Mouse (Mus musculus) lung, embryonic 14.5 days (tissue): ENCODE results near the gene Akr1b7. TPM values are rescaled to one million over a fixed set of nuclear protein-coding genes. Genes with fewer than 3 reads are reported as not detected.
"Not testable (repeated sequence)": the region's sequence is repeated elsewhere in the genome, so short reads cannot be mapped to it uniquely, and the experiment has no call there.

Experiments
- ATAC-seq: fragments of 200-750 bp; cut with Nextera tagmentation; 2 replicates; pipeline ENCODE4 v1.8.0; 2017; ENCODE audit warnings: mild to moderate bottlenecking, moderate TSS enrichment, moderate library complexity; ENCODE audit not compliant: insufficient read depth
- DNase-seq: peaks from one replicate; pipeline ENCODE4 v3.0.0-alpha.2; 2015
- H3K27ac ChIP-seq: fragments of 300-500 bp; sonication (generic); 2 replicates; pipeline ENCODE4 v1.5.1; 2014; ENCODE audit warnings: low read depth, mild to moderate bottlenecking, moderate library complexity
- H3K27me3 ChIP-seq: fragments of 300-500 bp; sonication (generic); 2 replicates; pipeline ENCODE4 v1.6.1; 2014; ENCODE audit warnings: low read length, control low read depth; ENCODE audit not compliant: insufficient read depth
- H3K36me3 ChIP-seq: fragments of 300-500 bp; sonication (generic); 2 replicates; pipeline ENCODE4 v1.6.1; 2014; ENCODE audit warnings: control low read depth; ENCODE audit not compliant: insufficient read depth
- H3K4me1 ChIP-seq: fragments of 300-500 bp; sonication (generic); 2 replicates; pipeline ENCODE4 v1.6.1; 2014; ENCODE audit warnings: antibody characterized with exemption, control low read depth; ENCODE audit not compliant: insufficient read depth
- H3K4me2 ChIP-seq: fragments of 300-500 bp; sonication (generic); 2 replicates; pipeline ENCODE4 v1.6.1; 2014; ENCODE audit warnings: mild to moderate bottlenecking
- H3K4me3 ChIP-seq: fragments of 300-500 bp; sonication (generic); 2 replicates; pipeline ENCODE4 v1.5.1; 2014; ENCODE audit warnings: low read depth, low read length
- H3K9ac ChIP-seq: fragments of 300-500 bp; sonication (generic); 2 replicates; pipeline ENCODE4 v1.6.1; 2014
- H3K9me3 ChIP-seq: fragments of 300-500 bp; sonication (generic); 2 replicates; pipeline ENCODE4 v1.6.1; 2016; ENCODE audit warnings: low read depth, low read length, control low read depth
- CTCF ChIP-seq: IDR thresholded peaks from 2 replicates; pipeline ENCODE4 v1.5.1; 2016; ENCODE audit warnings: antibody characterized with exemption, low read depth
- WGBS: fragments of 180-500 bp; shearing (Covaris S2); extraction: QIAGEN DNeasy Blood & Tissue Kit; methylation state at CpG from one replicate; pipeline ENCODE4 v1.1.7; 2014; 5-methylcytosine and 5-hydroxymethylcytosine counted together
- polyA plus RNA-seq: library from polyadenylated mRNA; unstranded; fragments of >200 nt; fragmentation: Nextera tagmentation; extraction: Ambion mirVana; gene quantifications from 2 replicates; pipeline ENCODE4 v1.2.1, GENCODE M21; 2014

Akr1b7 gene
- polyA plus RNA-seq, 1 experiment from 2014 or later = not detected

GRCm38 (mm10) chr6:34399606-34400220 is 12.4 kb upstream of the Akr1b7 start:
- Histone ChIP-seq H3K27ac (no peak overlapping the region), H3K9me3 (no peaks in the 10 kb centered on the region), H3K4me3 (no peak overlapping the region), H3K36me3 (no peaks in the 10 kb centered on the region), H3K9ac (no peak overlapping the region), H3K4me2 (no peak overlapping the region), H3K27me3 (no peaks in the 10 kb centered on the region), H3K4me1 (no peaks in the 10 kb centered on the region)
- no peak for TF ChIP-seq CTCF
- ATAC-seq (no peak), DNase-seq (no peak)
- 74% methylated on average over 13 of the region's 13 CpGs for WGBS

GRCm38 (mm10) chr6:34400696-34401095 is 11.4 kb upstream of the Akr1b7 start:
- no peak for ATAC-seq

GRCm38 (mm10) chr6:34406746-34407145 is 5.4 kb upstream of the Akr1b7 start:
- H3K4me2 ChIP-seq = no peak overlapping the region
- no peaks in the 10 kb centered on the region for H3K4me1 ChIP-seq
- H3K36me3 ChIP-seq = no peaks in the 10 kb centered on the region
- no peak overlapping the region for H3K4me3 ChIP-seq
- H3K27ac ChIP-seq = no peak overlapping the region
- no peak for TF ChIP-seq CTCF
- no peaks in the 10 kb centered on the region for H3K27me3 ChIP-seq
- no peak overlapping the region for H3K9ac ChIP-seq
- DNase-seq (no peak), ATAC-seq (no peak)
- H3K9me3 ChIP-seq = no peaks in the 10 kb centered on the region
- WGBS = 81% methylated on average over 4 of the region's 4 CpGs

More at GRCm38 (mm10) chr6:34400696-34401095, 11.4 kb upstream of the Akr1b7 start:
- Histone ChIP-seq H3K4me1 (no peaks in the 10 kb centered on the region), H3K4me3 (no peak overlapping the region), H3K9me3 (no peaks in the 10 kb centered on the region), H3K36me3 (no peaks in the 10 kb centered on the region), H3K27ac (no peak overlapping the region), H3K27me3 (no peaks in the 10 kb centered on the region), H3K9ac (no peak overlapping the region), H3K4me2 (no peak overlapping the region)
- no peak for DNase-seq
- 74% methylated on average over 2 of the region's 2 CpGs for WGBS
- no peak for TF ChIP-seq CTCF

GRCm38 (mm10) chr6:34407403-34407802 is 4.7 kb upstream of the Akr1b7 start:
- no peaks in the 10 kb centered on the region for H3K9me3 ChIP-seq
- peak; percentile 1 for DNase-seq
- WGBS = 54% methylated on average over 10 of the region's 10 CpGs
- no peaks in the 10 kb centered on the region for H3K36me3 ChIP-seq
- TF ChIP-seq CTCF = no peak
- H3K4me2 ChIP-seq = no peak overlapping the region
- H3K9ac ChIP-seq = no peak overlapping the region
- no peak overlapping the region for H3K4me3 ChIP-seq
- H3K4me1 ChIP-seq = no peaks in the 10 kb centered on the region
- no peaks in the 10 kb centered on the region for H3K27me3 ChIP-seq
- ATAC-seq = no peak
- H3K27ac ChIP-seq = no peak overlapping the region

- 81% methylated on average over 1 of the region's 1 CpGs for WGBS
- H3K4me2 ChIP-seq = no peak overlapping the region
- TF ChIP-seq CTCF = no peak
- H3K4me1 ChIP-seq = no peaks in the 10 kb centered on the region
- no peaks in the 10 kb centered on the region for H3K27me3 ChIP-seq
- no peak overlapping the region for H3K27ac ChIP-seq
- DNase-seq = no peak
- no peaks in the 10 kb centered on the region for H3K9me3 ChIP-seq
- H3K36me3 ChIP-seq = no peaks in the 10 kb centered on the region
- H3K9ac ChIP-seq = no peak overlapping the region
- H3K4me3 ChIP-seq = no peak overlapping the region
- ATAC-seq = no peak
Measured at GRCm38 (mm10) chr6:34412688-34413087, 554 bp downstream of the Akr1b7 start.

GRCm38 (mm10) chr6:34413386-34413785 is 1.3 kb downstream of the Akr1b7 start:
- H3K36me3 ChIP-seq, H3K4me1 ChIP-seq, ATAC-seq, DNase-seq, H3K27me3 ChIP-seq, H3K4me2 ChIP-seq, H3K4me3 ChIP-seq, H3K9ac ChIP-seq, H3K9me3 ChIP-seq, H3K27ac ChIP-seq: not testable (repeated sequence)
- WGBS = 26% methylated on average over 1 of the region's 1 CpGs

GRCm38 (mm10) chr6:34416521-34416920 is 4.4 kb downstream of the Akr1b7 start:
- H3K9me3 ChIP-seq = no peaks in the 10 kb centered on the region
- H3K27me3 ChIP-seq = no peaks in the 10 kb centered on the region
- no peak overlapping the region for H3K27ac ChIP-seq
- no peak overlapping the region for H3K4me3 ChIP-seq
- no peak overlapping the region for H3K4me2 ChIP-seq
- DNase-seq = no peak
- H3K4me1 ChIP-seq = no peaks in the 10 kb centered on the region
- ATAC-seq = no peak
- H3K36me3 ChIP-seq = no peaks in the 10 kb centered on the region
- TF ChIP-seq CTCF = no peak
- 87% methylated on average over 2 of the region's 2 CpGs for WGBS
- H3K9ac ChIP-seq = no peak overlapping the region

- H3K27me3 ChIP-seq = no peaks in the 10 kb centered on the region
- no peaks in the 10 kb centered on the region for H3K9me3 ChIP-seq
- no peak overlapping the region for H3K9ac ChIP-seq
- ATAC-seq (no peak), DNase-seq (no peak)
- no peak for TF ChIP-seq CTCF
- no peaks in the 10 kb centered on the region for H3K36me3 ChIP-seq
- no peak overlapping the region for H3K4me2 ChIP-seq
- no peak overlapping the region for H3K4me3 ChIP-seq
- no peaks in the 10 kb centered on the region for H3K4me1 ChIP-seq
- H3K27ac ChIP-seq = no peak overlapping the region
Measured at GRCm38 (mm10) chr6:34419071-34419470, 6.9 kb downstream of the Akr1b7 start.
